Mouse (Mus musculus) heart, adult 18-20 months (tissue): ENCODE measurements around the gene Wfdc9. TPM values are rescaled to one million over a fixed set of nuclear protein-coding genes. Genes with fewer than 3 reads are reported as not detected.
A peak's percentile ranks its signal among the peaks of the same experiment; 100 is the strongest.

ENCODE experiments used
- DNase-seq, 2 experiments: peaks; one replicate each; pipeline ENCODE4 v3.0.0; 2021 to 2022; ENCODE audit warnings: mixed read lengths in 1 of 2
- long read RNA-seq, 2 experiments: library from polyadenylated mRNA; stranded (forward); transcript quantifications; one replicate each; pipeline ENCODE4 v2.0.0; 2021
- total RNA-seq, 2 experiments: library from RNA; stranded (reverse); gene quantifications; 2 replicates each; pipeline ENCODE4 v1.2.3; 2021

Gene Wfdc9
- total RNA-seq: not detected
- long read RNA-seq, experiment 1: 0 reads
- long read RNA-seq, experiment 2: 0 reads

DNA sequence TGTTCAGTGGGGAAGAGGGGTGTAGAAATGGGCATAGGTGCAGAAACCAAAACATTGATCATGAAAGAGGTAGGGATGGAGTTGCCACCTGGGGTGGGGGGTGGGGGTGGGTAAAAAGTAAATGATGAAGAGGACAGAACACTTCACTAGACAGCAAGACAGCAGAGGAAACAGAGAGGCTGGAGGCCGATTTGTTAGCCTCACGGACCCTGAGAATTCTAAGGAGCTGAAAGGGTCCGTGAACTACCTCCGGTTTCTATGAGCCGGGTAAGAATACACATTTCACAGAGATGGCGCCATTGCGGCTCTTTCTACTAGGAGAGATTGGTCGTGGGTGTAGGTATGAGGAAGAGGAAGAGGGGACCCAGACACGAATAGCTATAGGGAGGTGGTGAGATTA lies at the start of gene Wfdc9:
Gene Wfdc9, minus strand, starts transcription at position 101 of the 400 bp plus-strand sequence.
- no peak for DNase-seq

DNA sequence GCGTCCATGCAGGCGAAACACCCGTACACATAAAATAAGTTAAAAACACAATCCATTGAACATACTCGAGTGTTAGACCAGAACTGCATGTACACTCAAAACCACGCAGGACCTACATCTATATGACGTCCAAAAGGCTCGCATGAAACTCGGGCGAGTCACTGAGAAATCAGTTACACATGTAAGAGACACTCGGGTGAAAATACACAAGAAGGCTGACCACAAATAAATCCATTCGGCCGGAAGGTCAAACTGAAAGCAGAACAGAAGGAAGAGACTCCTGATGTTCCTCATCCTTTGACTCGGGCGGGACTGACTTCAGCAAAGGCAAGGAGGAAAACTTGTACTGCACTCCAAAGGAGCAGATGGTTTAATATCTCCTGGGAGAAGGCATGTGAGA lies 49.6 kb upstream of the Wfdc9 start:
- no peak for DNase-seq

DNA sequence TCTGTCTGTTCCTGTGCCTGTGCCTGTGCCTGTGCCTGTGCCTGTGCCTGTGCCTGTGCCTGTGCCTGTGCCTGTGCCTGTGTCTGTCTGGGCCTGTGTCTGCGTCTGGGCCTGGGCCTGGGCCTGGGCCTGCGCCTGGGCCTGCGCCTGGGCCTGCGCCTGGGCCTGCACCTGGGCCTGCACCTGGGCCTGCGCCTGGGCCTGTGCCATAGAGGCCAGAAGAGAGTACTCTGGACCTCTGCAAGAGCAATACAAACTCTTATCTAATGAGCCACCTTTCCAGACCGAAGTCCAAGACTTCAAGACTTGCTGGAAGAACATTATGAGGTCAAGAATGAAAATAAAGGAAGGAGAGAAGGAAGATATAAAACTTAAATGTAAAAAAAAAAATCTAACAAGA lies 48.9 kb upstream of the Wfdc9 start:
- no peak for DNase-seq

DNA sequence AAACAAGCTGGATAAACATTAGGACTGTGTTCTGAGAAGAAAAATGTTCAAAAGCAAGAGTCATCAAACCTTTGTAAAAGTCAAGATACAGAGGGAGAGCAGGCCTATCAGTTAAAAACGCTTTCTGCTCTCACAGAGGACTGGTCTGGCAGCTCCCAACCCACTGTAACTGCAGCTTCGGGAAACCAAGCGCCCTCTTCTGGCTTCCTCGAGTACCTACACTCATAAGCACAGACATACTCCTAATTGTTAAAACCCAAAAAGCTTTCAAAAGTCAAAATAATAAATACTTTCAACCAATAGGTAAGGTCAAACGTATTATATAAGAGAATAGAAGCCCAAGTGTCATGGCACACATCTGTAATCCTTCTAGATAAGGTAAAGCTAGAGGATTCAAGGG lies 47.9 kb upstream of the Wfdc9 start:
- no peak for DNase-seq

DNA sequence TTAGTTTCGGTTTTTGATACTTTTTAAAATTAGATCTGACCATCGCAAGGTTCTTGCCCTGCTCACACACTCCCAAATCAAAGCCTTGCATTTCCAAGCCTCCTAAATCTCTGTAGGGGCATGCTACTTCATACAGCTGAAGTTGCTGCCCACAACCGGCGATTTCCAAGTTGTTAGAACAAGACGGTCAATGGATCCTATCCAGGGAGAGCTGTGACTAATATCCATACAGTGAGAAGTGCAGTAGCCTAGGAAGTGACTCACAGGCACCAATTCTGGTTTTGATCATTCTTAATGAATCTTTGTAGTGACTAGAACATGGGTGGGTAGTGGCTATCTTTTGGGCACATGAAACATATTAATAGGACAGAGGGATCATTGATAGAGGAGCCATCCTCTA lies 45.4 kb upstream of the Wfdc9 start:
- DNase-seq: no peak

DNA sequence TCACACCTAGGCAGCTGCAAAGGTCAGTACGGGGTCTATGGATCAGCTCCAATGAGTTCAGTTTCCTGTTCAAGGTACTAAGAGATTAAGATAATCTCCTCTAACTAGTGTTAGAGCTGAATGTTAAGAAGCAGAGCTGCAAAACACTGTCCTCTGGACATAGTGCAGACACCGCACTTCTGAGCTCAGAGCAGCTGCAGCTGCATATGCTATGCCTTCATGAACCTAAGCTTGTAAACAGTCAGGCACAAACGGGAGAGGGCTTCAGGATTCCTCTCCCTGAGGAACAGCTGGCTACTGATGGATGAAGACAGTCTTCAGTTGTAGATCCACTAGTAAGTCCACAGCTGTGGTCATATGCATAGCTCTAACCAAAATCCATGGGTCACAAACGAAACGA lies 44.6 kb upstream of the Wfdc9 start:
- DNase-seq: no peak

DNA sequence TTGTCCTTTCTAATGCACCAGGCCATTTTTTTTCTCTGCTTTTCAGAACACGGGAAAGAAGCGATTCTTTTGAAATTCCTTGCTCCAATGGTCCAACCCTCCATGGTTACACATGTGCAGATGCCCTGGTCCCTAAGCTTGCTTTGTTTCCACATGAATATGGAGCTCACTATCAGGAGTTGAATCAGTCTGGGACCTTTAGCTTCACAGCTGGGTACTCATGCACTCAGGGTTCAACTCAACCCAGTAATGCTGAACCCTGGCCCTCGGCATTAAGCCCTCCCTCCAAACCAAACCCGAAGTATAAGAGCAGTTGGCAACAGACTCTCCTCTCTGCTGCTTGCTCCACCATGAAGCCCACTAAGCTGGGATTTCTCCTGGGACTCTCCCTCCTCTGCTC lies 41.8 kb upstream of the Wfdc9 start, which contains the start of gene Spint4:
Gene Spint4, plus strand, starts transcription at position 301 of the 400 bp plus-strand sequence.
- DNase-seq: no peak

DNA sequence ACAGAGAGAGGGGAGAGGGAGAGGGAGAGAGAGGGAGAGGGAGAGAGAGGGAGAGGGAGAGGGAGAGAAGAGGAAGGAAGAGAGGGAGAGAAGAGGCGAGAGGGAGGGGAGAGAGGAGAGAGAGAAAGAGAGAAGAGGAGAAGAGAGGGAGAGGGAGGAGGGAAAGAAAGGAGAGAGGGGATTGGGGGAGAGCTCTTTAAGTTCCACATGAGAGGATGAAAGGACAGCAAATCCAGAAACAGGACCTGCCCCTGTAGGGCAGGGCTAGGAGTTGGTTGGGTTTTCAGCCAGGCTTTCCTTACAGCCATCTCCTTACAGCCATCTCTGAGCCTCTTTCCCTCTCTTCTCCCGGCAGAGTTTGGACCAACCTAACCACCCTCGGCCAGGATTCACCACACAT lies 28.4 kb upstream of the Wfdc9 start, which contains the start of gene Wfdc13:
Gene Wfdc13, plus strand, starts transcription at position 301 of the 400 bp plus-strand sequence.
- DNase-seq: no peak

DNA sequence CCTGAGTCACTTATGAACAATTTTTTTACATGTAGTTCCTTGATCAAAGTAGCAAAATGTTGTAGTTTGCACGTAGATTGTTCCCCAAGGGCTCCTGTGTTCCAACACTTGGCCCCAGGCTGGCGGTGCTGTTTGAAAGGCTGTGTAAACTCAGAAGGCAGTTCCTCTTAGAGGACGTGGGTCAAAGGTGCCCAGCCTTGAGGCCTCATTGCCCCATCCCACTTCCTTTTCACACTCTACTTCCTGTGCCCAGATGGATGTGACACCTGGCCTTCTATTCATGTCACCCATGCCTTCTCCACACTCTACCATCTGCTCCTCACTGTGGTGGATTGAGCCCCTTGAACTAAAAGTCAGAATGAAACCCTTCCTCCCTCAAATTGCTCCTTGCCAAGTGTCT lies 23.5 kb upstream of the Wfdc9 start:
- DNase-seq: no peak

DNA sequence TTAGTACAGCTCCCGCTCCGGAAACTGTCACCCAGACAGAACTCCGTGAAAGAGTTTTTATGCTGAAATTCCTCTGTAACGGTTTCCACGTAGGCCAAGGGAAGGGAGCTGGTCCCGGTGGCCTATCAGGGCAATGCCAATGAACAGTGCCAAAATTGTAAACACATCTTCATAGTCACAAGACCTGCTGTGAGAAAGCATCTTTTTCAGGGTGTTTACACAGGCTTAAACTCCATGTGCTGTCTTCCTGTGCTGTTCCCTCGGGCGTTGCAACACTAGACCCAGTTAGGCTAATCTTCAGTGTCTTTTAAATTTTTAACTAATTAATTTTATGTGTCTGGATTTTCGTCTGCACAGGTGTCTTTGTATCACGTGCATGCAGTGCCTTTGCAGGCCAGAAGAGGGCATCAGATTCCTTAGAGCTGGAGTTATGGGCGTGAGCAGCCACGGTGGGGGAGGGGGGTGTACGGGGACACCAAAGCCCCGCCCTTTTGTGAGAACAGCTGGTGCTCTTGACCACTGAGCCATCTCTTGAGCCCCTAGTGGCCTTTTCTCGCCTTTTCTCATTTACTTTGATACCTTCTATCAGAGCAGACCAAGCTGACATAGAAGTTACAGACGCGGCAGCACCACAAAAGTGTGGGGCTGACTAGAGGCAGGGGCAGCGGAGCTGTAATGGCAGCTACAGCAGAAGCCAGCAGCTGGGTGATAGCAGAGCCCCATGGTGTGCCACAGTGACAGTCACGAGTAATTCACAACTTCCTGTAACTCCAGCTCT lies 22.7 kb upstream of the Wfdc9 start:
- peak; percentile 56 to 74 for DNase-seq

DNA sequence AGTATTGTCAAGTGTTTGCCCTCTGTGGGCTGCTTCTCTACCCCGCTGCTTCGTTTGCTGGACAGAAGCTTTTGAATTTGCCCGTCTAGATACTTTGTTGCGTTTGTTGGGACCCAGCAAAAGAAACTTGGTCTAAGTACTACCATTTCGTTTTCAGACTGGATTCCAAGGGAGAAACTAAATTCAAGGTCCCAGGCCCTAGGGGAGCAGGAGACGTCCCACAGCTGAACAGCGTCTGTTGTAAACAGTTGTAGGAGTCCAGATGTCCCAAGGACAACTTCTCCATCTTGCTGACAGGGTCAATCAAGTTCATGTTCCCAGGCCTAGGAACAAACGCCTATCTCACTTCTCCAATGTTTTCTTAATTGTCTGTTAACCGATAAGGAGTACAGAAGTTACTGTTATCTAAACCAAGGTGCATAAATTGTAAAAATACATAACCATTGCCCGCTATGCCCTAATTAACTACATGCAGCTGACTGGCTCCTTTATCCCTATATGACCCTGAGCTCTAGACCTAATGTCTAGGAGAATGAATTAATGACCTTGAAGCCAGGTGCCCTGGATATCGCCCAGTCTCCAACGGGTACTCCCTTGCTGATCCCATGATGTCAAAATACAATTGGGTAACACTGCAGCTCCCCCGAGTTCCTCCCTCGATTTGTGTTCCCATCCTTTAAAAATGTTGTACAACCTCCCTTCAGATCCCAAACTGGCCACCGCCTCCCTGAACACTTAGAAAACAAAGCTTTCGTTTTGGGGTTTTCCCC lies 20.7 kb upstream of the Wfdc9 start:
- peak in 1 of 2 experiments; percentile 2 for DNase-seq

DNA sequence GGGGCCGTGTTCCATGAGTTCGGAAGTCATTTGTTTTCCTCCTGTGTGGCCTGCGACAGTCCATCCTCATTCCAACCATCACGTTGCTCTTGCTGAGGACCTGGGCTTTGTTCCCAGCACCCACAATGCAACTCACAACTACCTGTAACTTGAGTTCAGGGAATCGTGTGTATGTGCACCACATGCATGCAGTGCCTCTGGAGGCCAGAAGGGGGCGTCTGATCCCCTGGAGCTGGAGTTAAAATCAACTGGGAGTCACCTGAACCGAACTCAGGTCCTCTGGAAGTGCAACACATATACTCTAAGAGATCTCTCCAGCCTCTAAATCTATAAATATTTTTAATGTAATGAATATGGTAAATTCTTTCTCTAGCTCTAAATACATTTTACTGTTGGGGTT lies 19.7 kb upstream of the Wfdc9 start:
- DNase-seq: no peak

DNA sequence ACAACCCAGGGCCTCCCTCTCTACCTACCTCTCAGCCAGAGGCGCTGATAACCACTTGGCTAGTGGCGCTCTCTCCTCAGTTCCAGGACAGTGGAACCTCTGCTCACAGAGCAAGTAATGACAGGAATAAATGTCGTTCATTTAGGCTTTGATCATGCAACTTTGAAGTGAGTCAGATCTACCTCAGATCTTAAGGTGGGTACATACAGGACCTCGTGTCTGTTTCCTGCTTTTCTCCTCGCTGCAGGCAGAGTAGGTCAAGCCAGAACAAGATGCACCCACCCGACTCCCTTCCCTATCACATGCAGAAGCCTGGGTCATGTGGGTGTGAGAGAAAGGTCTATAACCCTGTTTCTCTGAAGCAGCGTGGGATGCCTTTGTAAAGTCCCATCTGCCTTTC lies 17.6 kb upstream of the Wfdc9 start, which contains the start of gene Wfdc11:
Gene Wfdc11, minus strand, starts transcription at position 101 of the 400 bp plus-strand sequence.
- DNase-seq: no peak

DNA sequence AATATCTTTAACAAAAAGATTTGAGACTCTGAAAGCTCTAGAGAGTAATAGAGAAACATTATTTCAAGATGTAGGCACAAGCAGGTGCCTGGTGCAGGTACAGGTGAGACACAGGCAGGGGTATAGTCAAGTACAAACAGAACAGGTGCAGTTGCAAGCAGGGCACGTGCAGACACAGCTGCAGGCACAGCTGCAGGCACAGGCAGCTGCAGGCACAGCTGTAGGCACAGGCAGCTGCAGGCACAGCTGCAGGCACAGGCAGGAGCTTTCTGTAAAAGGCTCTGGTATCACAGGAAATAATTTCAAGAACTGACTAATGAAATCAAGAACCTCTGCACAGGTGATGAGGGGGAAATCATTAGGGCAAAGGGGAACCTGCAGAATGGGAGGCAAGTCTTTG lies 14.6 kb upstream of the Wfdc9 start:
- no peak for DNase-seq

DNA sequence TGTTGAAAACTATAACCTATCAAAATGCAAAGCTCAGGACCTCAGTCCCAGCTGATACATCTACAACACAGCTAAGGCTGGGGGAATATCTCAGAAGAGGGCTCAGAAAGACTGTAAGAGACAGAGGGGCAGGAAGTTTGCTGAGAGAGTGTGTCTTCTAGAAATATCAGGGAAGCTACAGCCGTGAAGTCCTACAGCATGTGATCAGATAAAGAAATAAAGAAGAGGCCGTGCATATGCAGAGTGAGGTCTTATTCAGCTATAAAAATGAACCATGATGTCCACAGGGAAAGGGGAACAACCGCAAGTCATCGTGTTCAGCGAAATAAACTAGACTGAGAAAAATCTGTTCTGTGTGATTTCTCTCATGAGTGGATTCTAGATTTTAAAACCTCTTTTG lies 13.9 kb upstream of the Wfdc9 start:
- no peak for DNase-seq

DNA sequence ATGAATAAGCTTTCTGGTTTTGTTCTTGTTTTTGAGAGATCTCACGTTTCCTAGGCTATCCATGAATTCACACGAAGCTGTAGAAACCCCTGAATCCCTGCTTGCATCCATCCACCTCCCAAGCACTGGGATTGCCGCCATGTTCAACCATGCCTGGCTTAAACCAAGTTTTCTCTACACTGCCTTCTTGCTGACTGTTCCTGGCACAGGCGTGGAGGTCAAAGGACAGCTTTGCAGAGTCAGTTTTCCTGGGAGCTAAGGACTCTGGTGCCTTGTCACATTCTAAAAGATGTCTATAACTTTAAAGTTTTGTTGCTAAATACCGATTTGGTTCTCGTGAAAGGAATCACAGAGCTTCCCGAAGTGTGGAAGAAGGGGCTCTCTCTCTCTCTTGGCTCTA lies 8.5 kb upstream of the Wfdc9 start:
- no peak for DNase-seq

DNA sequence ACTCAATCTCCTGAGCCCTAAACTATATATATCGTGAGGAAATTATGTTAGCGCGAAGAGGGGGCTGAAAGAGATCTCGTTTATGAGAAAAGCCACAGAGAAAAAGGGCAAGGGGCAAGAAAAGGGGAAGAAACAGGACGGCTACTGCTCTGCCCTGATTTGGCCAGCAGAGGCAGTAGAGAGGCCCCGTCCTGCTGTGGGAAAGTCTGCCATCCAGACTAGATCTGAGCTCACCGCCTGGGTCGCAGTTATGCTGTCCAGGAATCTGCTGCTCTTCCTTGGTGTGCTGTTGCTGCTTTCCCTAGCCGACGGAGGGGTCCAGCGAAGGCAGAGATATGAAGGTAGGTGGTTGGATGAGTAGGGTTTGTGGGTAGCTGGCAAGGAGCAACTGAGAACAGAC lies 525 bp downstream of the Wfdc9 start, which contains the start of gene Wfdc10:
Gene Wfdc10, plus strand, starts transcription at position 189 of the 400 bp plus-strand sequence.
- DNase-seq: peak; percentile 10 to 38

DNA sequence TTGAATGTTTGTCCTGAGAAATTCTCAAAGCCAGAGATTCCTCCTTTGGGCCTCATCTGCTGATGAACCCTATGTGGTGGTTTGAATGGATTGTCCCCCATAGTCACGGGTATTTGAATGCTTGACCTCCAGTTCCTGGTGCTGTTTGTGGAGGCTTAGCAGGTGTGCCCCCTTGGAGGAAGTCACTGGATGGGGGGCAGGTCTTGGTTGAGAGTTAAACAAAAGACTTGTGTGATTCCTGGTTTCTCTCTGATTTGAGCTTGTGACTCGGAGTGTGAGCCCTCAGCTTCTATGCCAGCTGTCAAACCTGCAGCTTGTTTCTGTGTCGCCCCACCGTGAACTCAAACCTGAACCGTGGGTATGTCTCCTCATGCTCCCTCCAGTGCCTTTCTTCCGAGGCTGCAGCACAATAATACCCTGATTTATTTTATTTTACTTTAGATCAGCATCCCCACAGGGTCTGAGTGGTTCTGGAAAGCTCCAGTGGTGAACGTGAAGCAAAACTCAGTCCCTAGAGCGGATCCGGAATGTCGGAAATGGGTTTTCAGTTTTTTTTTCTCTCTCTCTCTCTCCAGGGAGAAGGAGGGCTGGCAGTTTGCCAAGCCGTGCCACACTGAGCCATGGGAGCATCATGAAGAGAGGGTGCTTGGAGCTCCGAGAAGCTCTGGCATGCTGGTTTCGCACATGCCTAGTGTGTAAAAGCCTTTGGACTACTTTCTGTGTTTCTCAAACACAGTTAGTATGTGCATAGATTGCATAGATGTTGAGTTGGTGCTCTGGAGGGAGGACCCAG lies 14.3 kb downstream of the Wfdc9 start:
- DNase-seq: no peak

DNA sequence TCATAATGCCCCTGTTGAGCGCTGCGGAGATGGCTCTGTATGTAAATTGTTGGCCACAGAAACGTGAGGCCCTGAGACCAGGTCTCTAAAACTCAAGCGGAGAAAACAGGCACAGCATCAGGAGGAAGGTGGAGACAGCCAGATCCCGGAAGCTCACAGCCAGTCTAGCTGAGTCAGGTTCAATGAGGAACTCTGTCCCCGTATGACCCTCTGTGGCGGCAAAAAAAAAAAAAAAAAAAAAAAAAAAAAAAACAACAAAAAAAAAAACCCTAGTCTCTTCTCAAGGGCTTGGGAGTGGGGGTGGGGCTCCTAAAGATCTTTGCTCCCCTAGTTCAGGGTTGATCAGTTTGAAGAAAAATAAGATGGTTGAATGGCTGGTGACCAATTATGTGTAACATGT lies 15.3 kb downstream of the Wfdc9 start:
- peak in 1 of 2 experiments; percentile 14 for DNase-seq

DNA sequence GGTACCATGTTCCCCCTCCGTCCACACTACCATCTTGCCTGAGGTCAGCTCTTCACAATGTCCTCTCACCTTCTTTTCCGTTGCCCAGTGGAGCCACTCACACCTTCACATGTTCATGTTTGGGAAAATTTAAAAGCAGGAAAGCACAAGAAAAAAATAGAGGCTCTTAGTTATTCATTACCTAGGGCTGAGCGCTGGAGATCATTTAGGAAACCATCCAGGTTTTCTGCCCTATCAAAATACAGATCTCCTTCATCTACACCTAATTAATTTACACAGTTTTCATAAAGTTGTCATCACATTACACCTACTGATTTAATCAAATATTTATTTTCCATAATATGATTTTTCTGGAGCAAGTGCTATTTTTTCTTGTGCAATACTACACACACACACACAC lies 17.7 kb downstream of the Wfdc9 start, which contains the start of gene Wfdc16:
Gene Wfdc16, minus strand, starts transcription at position 101 of the 400 bp plus-strand sequence.
- no peak for DNase-seq

DNA sequence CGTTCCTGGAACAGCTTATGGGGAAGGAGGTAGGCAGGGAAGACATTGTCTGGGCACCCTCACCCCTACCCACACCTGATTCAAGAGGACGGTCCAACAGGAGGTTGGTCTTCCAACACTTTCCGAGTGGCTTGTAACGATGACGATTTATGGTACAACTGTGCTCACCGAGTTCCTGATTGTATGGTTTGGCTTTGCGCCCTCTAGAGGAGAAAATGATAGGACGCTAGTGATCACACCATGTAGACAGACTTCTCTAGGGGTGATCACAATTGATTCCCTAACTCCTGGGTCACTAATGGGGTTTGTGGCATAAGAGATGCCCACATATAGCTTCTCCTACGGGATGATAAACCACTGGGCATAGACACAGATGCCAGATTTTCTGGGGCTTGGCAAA lies 21.1 kb downstream of the Wfdc9 start:
- no peak for DNase-seq

DNA sequence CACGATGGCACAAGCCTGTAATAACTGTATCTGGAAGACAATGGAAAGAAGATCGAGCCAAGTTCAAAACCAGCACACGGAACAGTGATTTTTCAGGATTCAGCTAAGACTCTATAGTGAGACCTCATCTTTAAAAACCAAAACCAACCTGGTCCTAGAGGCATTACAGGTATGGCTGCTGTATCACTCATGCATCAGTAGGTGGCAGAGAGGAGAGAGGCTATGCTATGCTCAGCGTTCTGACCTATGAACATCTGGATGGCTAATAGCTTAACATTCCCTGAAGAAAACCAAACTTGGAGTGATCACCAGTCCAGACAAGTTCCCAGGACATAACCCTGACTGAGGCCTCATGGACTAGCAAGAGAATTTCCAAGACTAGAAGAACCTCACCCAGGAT lies 34.6 kb downstream of the Wfdc9 start:
- no peak for DNase-seq
